Mouse (Mus musculus) liver, embryonic 15.5 days (tissue): Measurements from ENCODE around the gene Npr1. TPM values are rescaled to one million over a fixed set of nuclear protein-coding genes. Genes with fewer than 3 reads are reported as not detected.

Experiments used
- ATAC-seq: fragments of 200-750 bp; cut with Nextera tagmentation; 2 replicates; pipeline ENCODE4 v1.8.0; 2017; ENCODE audit warnings: moderate number of reproducible peaks, mild to moderate bottlenecking, moderate library complexity; ENCODE audit not compliant: insufficient read depth
- H3K27ac ChIP-seq: fragments of 300-500 bp; sonication (generic); replicated peaks from 2 replicates; pipeline ENCODE4 v1.5.1; 2015; ENCODE audit warnings: mild to moderate bottlenecking, inconsistent platforms
- H3K27me3 ChIP-seq: fragments of 300-500 bp; sonication (generic); 2 replicates; pipeline ENCODE4 v1.6.1; 2015; ENCODE audit warnings: mild to moderate bottlenecking, inconsistent platforms
- H3K36me3 ChIP-seq: fragments of 300-500 bp; sonication (generic); replicated peaks from 2 replicates; pipeline ENCODE4 v1.6.1; 2015; ENCODE audit warnings: moderate library complexity, mild to moderate bottlenecking, inconsistent platforms
- H3K4me1 ChIP-seq: fragments of 300-500 bp; sonication (generic); replicated peaks from 2 replicates; pipeline ENCODE4 v1.6.1; 2015; ENCODE audit warnings: inconsistent platforms
- H3K4me2 ChIP-seq: fragments of 300-500 bp; sonication (generic); 2 replicates; pipeline ENCODE4 v1.6.1; 2015; ENCODE audit warnings: moderate library complexity, mild to moderate bottlenecking, inconsistent platforms
- H3K4me3 ChIP-seq: fragments of 300-500 bp; sonication (generic); replicated peaks from 2 replicates; pipeline ENCODE4 v1.5.1; 2015; ENCODE audit warnings: mild to moderate bottlenecking, inconsistent platforms
- H3K9ac ChIP-seq: fragments of 300-500 bp; sonication (generic); 2 replicates; pipeline ENCODE4 v1.6.1; 2015; ENCODE audit warnings: moderate library complexity, mild to moderate bottlenecking, inconsistent platforms
- H3K9me3 ChIP-seq: fragments of 300-500 bp; sonication (generic); replicated peaks from 2 replicates; pipeline ENCODE4 v1.6.1; 2016; ENCODE audit warnings: inconsistent platforms
- WGBS: fragments of 180-500 bp; shearing (Covaris S2); methylation state at CpG from one replicate; pipeline ENCODE4 v1.1.7; 2015; ENCODE audit warnings: mixed read lengths; ENCODE audit not compliant: insufficient replicate concordance; 5-methylcytosine and 5-hydroxymethylcytosine counted together
- polyA plus RNA-seq: library from polyadenylated mRNA; unstranded; fragments of >200 nt; fragmentation: Nextera tagmentation; extraction: Ambion mirVana; gene quantifications from 2 replicates; pipeline ENCODE4 v1.2.1, GENCODE M21; 2015

Gene Npr1
- polyA plus RNA-seq, 1 experiment from 2014 or later = 3.7 TPM

- Histone ChIP-seq H3K27me3 (peaks cover 8% of the 10 kb centered on the region; the same call in 1 of the 2 replicates), H3K27ac (no peak overlapping the region), H3K9ac (no peak overlapping the region), H3K4me2 (peak overlapping the region; percentile 42), H3K36me3 (no peaks in the 10 kb centered on the region), H3K4me1 (peaks cover 19% of the 10 kb centered on the region), H3K4me3 (peak overlapping the region; percentile 21; the same call in 1 of the 2 replicates), H3K9me3 (no peaks in the 10 kb centered on the region)
- ATAC-seq = peak; percentile 40
- 35% methylated on average over 10 of the region's 10 CpGs for WGBS
Measured at GRCm38 (mm10) chr3:90451396-90452095, 14.1 kb downstream of the Npr1 start.

DNA sequence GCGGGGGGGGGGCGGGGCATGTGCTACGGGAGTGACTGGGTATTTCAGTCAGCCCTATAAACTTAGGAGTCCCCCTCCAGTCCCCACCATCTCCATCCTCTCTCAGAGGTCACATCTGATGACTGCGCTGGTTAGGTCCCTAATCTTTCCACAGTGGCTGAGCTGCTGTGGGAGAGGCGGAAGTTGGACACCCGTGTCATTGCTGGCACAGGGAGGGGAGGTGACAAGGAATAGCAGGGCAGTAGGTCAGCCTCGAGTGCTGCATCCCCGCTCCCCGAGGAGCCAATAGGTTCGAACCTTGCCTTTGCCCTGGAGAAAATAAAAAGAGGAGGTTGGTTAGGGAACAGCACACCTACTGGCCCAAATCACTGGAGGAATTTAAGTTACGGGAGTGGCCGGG, 14.8 kb downstream of the Npr1 start:
- peaks cover 8% of the 10 kb centered on the region; the same call in 1 of the 2 replicates for H3K27me3 ChIP-seq
- no peaks in the 10 kb centered on the region for H3K36me3 ChIP-seq
- ATAC-seq = no peak
- peaks cover 25% of the 10 kb centered on the region for H3K4me1 ChIP-seq
- H3K4me2 ChIP-seq = peak overlapping the region; percentile 42
- H3K9ac ChIP-seq = no peak overlapping the region
- no peak overlapping the region for H3K27ac ChIP-seq
- H3K9me3 ChIP-seq = no peaks in the 10 kb centered on the region
- peak overlapping the region; percentile 21; the same call in 1 of the 2 replicates for H3K4me3 ChIP-seq
- 31% methylated on average over 12 of the region's 12 CpGs for WGBS

DNA sequence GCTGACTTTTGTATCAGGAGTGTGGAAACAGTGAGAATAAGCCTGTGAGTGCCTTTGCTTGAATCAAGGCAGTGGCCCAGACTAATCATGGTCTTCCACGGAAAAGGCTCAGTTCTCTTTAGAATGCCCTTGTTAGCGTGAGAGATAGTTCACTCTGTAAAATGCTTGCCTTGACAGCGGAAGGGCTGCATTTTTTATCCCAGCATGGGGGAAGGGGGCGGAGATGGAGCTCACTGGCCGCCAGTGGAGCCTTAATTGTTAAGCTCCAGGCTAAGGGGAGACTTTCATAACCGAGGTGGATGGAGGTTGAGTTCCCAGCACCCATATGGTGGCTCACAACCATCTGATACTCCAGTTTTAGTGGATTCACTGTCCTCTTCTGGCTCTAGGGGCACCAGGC, 17.0 kb downstream of the Npr1 start:
- H3K4me3 ChIP-seq = no peak overlapping the region
- ATAC-seq = no peak
- no peak overlapping the region for H3K27ac ChIP-seq
- peaks cover 8% of the 10 kb centered on the region; the same call in 1 of the 2 replicates for H3K27me3 ChIP-seq
- WGBS = 59% methylated on average over 6 of the region's 6 CpGs
- no peaks in the 10 kb centered on the region for H3K9me3 ChIP-seq
- H3K9ac ChIP-seq = no peak overlapping the region
- peaks cover 32% of the 10 kb centered on the region for H3K4me1 ChIP-seq
- no peaks in the 10 kb centered on the region for H3K36me3 ChIP-seq
- H3K4me2 ChIP-seq = no peak overlapping the region

- no peak overlapping the region for H3K9ac ChIP-seq
Measured at GRCm38 (mm10) chr3:90447123-90447494, 18.6 kb downstream of the Npr1 start.

GRCm38 (mm10) chr3:90446389-90447122, 19.1 kb downstream of the Npr1 start:
- peak overlapping the region; percentile 36 for H3K4me3 ChIP-seq
- peak overlapping the region; percentile 63 for H3K4me2 ChIP-seq
- peak; percentile 76 for ATAC-seq

More at GRCm38 (mm10) chr3:90447123-90447494, 18.6 kb downstream of the Npr1 start:
- WGBS = 51% methylated on average over 7 of the region's 7 CpGs
- Histone ChIP-seq H3K9me3 (no peaks in the 10 kb centered on the region), H3K27ac (peak overlapping the region; percentile 34), H3K4me1 (peaks cover 32% of the 10 kb centered on the region), H3K27me3 (peaks cover 3% of the 10 kb centered on the region; the same call in 1 of the 2 replicates), H3K36me3 (no peaks in the 10 kb centered on the region), H3K4me2 (peak overlapping the region; percentile 63; the same call in 1 of the 2 replicates), H3K4me3 (0 out of 2 replicates have a peak overlapping the region, but pooled peaks have one; percentile 36)
- ATAC-seq = no peak

GRCm38 (mm10) chr3:90445417-90446200, 20.1 kb downstream of the Npr1 start:
- WGBS = 56% methylated on average over 11 of the region's 11 CpGs
- Histone ChIP-seq H3K4me1 (peaks cover 20% of the 10 kb centered on the region), H3K9ac (no peak overlapping the region), H3K27me3 (no peaks in the 10 kb centered on the region), H3K4me3 (0 out of 2 replicates have a peak overlapping the region, but pooled peaks have one; percentile 36), H3K27ac (peak overlapping the region; percentile 53; the same call in 1 of the 2 replicates), H3K9me3 (no peaks in the 10 kb centered on the region), H3K36me3 (no peaks in the 10 kb centered on the region), H3K4me2 (peak overlapping the region; percentile 63)
- ATAC-seq = no peak

More at GRCm38 (mm10) chr3:90446389-90447122, 19.1 kb downstream of the Npr1 start:
- WGBS = 3% methylated on average over 17 of the region's 17 CpGs
- peak overlapping the region; percentile 34 for H3K27ac ChIP-seq
- H3K27me3 ChIP-seq = no peaks in the 10 kb centered on the region
- 0 out of 2 replicates have a peak overlapping the region, but pooled peaks have one; percentile 9 for H3K9ac ChIP-seq
- H3K9me3 ChIP-seq = no peaks in the 10 kb centered on the region
- no peaks in the 10 kb centered on the region for H3K36me3 ChIP-seq
- H3K4me1 ChIP-seq = peaks cover 29% of the 10 kb centered on the region

- Histone ChIP-seq H3K27me3 (no peaks in the 10 kb centered on the region), H3K4me3 (no peak overlapping the region), H3K4me2 (no peak overlapping the region), H3K9ac (no peak overlapping the region), H3K27ac (no peak overlapping the region), H3K36me3 (no peaks in the 10 kb centered on the region), H3K9me3 (no peaks in the 10 kb centered on the region), H3K4me1 (peaks cover 17% of the 10 kb centered on the region)
- 61% methylated on average over 3 of the region's 3 CpGs for WGBS
- ATAC-seq = no peak
Measured at GRCm38 (mm10) chr3:90443977-90444376, 21.7 kb downstream of the Npr1 start.

- Histone ChIP-seq H3K36me3 (no peaks in the 10 kb centered on the region), H3K9ac (no peak overlapping the region), H3K9me3 (no peaks in the 10 kb centered on the region), H3K27ac (no peak overlapping the region), H3K4me3 (no peak overlapping the region), H3K4me2 (no peak overlapping the region), H3K4me1 (peaks cover 5% of the 10 kb centered on the region), H3K27me3 (no peaks in the 10 kb centered on the region)
- no peak for ATAC-seq
- 60% methylated on average over 2 of the region's 2 CpGs for WGBS
Measured at GRCm38 (mm10) chr3:90440756-90441155, 24.9 kb downstream of the Npr1 start.

DNA sequence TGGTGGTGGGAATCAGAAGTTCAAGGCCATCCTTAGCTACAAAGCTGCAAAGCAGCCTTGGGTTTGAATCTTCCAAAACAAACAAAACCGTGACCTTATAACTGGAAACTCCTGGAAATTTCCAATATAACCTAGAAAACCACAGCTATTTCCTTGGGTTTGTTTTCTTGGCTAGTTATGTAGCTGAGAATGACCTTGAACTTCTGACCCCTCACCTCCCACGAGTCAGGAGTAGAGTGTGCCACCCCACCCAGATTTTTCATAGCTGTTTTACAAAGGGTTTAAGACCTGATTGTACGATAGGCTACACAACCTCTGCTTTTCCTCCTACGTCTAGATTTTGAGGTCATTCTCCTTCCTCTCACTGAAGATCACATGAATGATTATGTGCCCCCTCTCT, 28.5 kb downstream of the Npr1 start:
- H3K27me3 ChIP-seq = no peaks in the 10 kb centered on the region
- no peak overlapping the region for H3K4me3 ChIP-seq
- no peak for ATAC-seq
- no peaks in the 10 kb centered on the region for H3K36me3 ChIP-seq
- no peak overlapping the region for H3K9ac ChIP-seq
- 49% methylated on average over 4 of the region's 4 CpGs for WGBS
- no peak overlapping the region for H3K27ac ChIP-seq
- no peak overlapping the region for H3K4me2 ChIP-seq
- H3K4me1 ChIP-seq = peaks cover 17% of the 10 kb centered on the region
- H3K9me3 ChIP-seq = no peaks in the 10 kb centered on the region

GRCm38 (mm10) chr3:90434073-90434730, 31.5 kb downstream of the Npr1 start:
- peaks cover 44% of the 10 kb centered on the region for H3K4me1 ChIP-seq
- no peak for ATAC-seq
- H3K36me3 ChIP-seq = no peaks in the 10 kb centered on the region
- H3K9ac ChIP-seq = peak overlapping the region; percentile 93
- H3K4me3 ChIP-seq = peak overlapping the region; percentile 85
- WGBS = 46% methylated on average over 11 of the region's 11 CpGs
- peak overlapping the region; percentile 95 for H3K4me2 ChIP-seq
- no peaks in the 10 kb centered on the region for H3K9me3 ChIP-seq
- H3K27me3 ChIP-seq = no peaks in the 10 kb centered on the region
- peak overlapping the region; percentile 97 for H3K27ac ChIP-seq
